Mouse (Mus musculus) thymus, adult 2 months (tissue): Measurements from ENCODE around the gene Gng10. TPM values are rescaled to one million over a fixed set of nuclear protein-coding genes. Genes with fewer than 3 reads are reported as not detected.

Source experiments
- DNase-seq: peaks from one replicate; pipeline ENCODE4 v3.0.0; 2021
- H3K27ac ChIP-seq: fragments of 200-500 bp; 2 replicates; pipeline ENCODE4 v1.5.1; 2012; ENCODE audit warnings: low read length, control low read depth; ENCODE audit not compliant: control insufficient read depth, insufficient read depth
- H3K27me3 ChIP-seq: fragments of 200-500 bp; 2 replicates; pipeline ENCODE4 v1.6.1; 2012; ENCODE audit warnings: mild to moderate bottlenecking, low read length, moderate library complexity, mixed read lengths; ENCODE audit not compliant: control insufficient read depth, insufficient read depth
- H3K36me3 ChIP-seq: fragments of 200-500 bp; 2 replicates; pipeline ENCODE4 v1.6.1; 2012; ENCODE audit warnings: mild to moderate bottlenecking, low read length, moderate library complexity; ENCODE audit not compliant: control insufficient read depth, insufficient read depth
- H3K4me1 ChIP-seq: fragments of 200-500 bp; replicated peaks from 2 replicates; pipeline ENCODE4 v1.6.1; 2012; ENCODE audit warnings: low read length; ENCODE audit not compliant: control insufficient read depth, insufficient read depth
- H3K4me3 ChIP-seq: fragments of 200-500 bp; 2 replicates; pipeline ENCODE4 v1.5.1; 2012; ENCODE audit warnings: mild to moderate bottlenecking, low read length, control low read depth, moderate library complexity; ENCODE audit not compliant: control insufficient read depth, insufficient read depth
- CTCF ChIP-seq: fragments of 200-500 bp; IDR thresholded peaks from 2 replicates; pipeline ENCODE4 v1.5.1; 2012; ENCODE audit warnings: mild to moderate bottlenecking, control low read depth, low read length, moderate library complexity, borderline replicate concordance; ENCODE audit not compliant: control insufficient read depth, poor library complexity, insufficient read depth; ENCODE audit errors: extremely low read depth
- POLR2A ChIP-seq: fragments of 200-500 bp; IDR thresholded peaks from 2 replicates; pipeline ENCODE4 v1.6.1; 2012; ENCODE audit warnings: mild to moderate bottlenecking, low read length, control low read depth, moderate library complexity; ENCODE audit not compliant: control insufficient read depth, poor library complexity, insufficient read depth; ENCODE audit errors: extremely low read depth
- WGBS: fragments of 180-500 bp; shearing (Covaris S2); methylation state at CpG from one replicate; pipeline ENCODE4 v1.1.7; 2018; 5-methylcytosine and 5-hydroxymethylcytosine counted together
- polyA plus RNA-seq: library from polyadenylated mRNA; depleted of rRNA; stranded (reverse); fragments of >200 nt; gene quantifications from 2 replicates; pipeline ENCODE4 v1.2.3, GENCODE M21; 2012; rRNA removed

Gene Gng10
- polyA plus RNA-seq, 1 experiment, result 32.7 TPM

DNA sequence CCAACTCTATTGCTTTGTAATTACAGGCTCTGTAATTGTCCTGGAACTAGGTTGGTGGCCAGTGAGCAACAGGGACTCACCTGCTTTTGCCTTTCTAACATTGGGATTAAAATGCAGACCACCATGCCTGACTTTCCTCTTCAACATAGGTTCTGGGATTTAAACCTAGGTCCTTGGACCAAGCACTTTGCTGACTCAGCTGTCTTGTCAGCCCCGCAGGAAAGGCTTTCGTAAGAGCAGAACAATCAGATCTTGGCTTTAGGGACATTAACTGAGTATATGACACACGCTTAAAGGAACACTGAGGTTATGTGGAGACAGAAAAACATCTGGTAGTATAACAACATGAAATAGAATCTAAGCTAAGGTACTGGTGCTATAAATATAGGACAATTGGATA, 23.0 kb downstream of the Gng10 start:
- Histone ChIP-seq H3K27me3 (no peaks in the 10 kb centered on the region), H3K27ac (no peak overlapping the region), H3K4me3 (no peak overlapping the region), H3K4me1 (no peaks in the 10 kb centered on the region), H3K36me3 (no peaks in the 10 kb centered on the region)
- 96% methylated on average over 3 of the region's 3 CpGs for WGBS
- no peak for DNase-seq
- TF ChIP-seq CTCF, result no peak
- no peak for TF ChIP-seq POLR2A

- 95% methylated on average over 12 of the region's 12 CpGs for WGBS
- H3K27me3 ChIP-seq, result no peaks in the 10 kb centered on the region
Observed at GRCm38 (mm10) chr4:59062526-59062925, 27.6 kb downstream of the Gng10 start.

GRCm38 (mm10) chr4:59069276-59069675, 34.4 kb downstream of the Gng10 start:
- 68% methylated on average over 3 of the region's 3 CpGs for WGBS
- no peak for TF ChIP-seq POLR2A
- TF ChIP-seq CTCF, result no peak
- DNase-seq, result no peak
- Histone ChIP-seq H3K4me3 (no peak overlapping the region), H3K27ac (no peak overlapping the region), H3K4me1 (peaks cover 3% of the 10 kb centered on the region; the same call in 1 of the 2 replicates), H3K36me3 (no peaks in the 10 kb centered on the region), H3K27me3 (no peaks in the 10 kb centered on the region)

More at GRCm38 (mm10) chr4:59062526-59062925, 27.6 kb downstream of the Gng10 start:
- no peak overlapping the region for H3K4me3 ChIP-seq
- DNase-seq, result no peak
- H3K36me3 ChIP-seq, result no peaks in the 10 kb centered on the region
- H3K4me1 ChIP-seq, result no peaks in the 10 kb centered on the region
- H3K27ac ChIP-seq, result no peak overlapping the region
- TF ChIP-seq CTCF, result no peak
- TF ChIP-seq POLR2A, result no peak

GRCm38 (mm10) chr4:59083430-59083829, 48.5 kb downstream of the Gng10 start:
- TF ChIP-seq POLR2A (no peak), CTCF (no peak)
- Histone ChIP-seq H3K4me3 (no peak overlapping the region), H3K27ac (no peak overlapping the region), H3K36me3 (no peaks in the 10 kb centered on the region), H3K4me1 (no peaks in the 10 kb centered on the region), H3K27me3 (no peaks in the 10 kb centered on the region)
- WGBS, result 66% methylated on average over 2 of the region's 2 CpGs
- DNase-seq, result no peak

GRCm38 (mm10) chr4:59089391-59089790, 54.5 kb downstream of the Gng10 start:
- no peak overlapping the region for H3K27ac ChIP-seq
- WGBS, result 72% methylated on average over 1 of the region's 1 CpGs
- no peak for TF ChIP-seq CTCF
- TF ChIP-seq POLR2A, result no peak
- H3K27me3 ChIP-seq, result no peaks in the 10 kb centered on the region
- no peaks in the 10 kb centered on the region for H3K36me3 ChIP-seq
- no peaks in the 10 kb centered on the region for H3K4me1 ChIP-seq
- no peak overlapping the region for H3K4me3 ChIP-seq
- DNase-seq, result no peak

Other genes with a start within 250 kb of the Gng10 start
- gene Olfr267, start 247.4 kb upstream of the Gng10 start, polyA plus RNA-seq, result not detected in 2 replicates
- 30.6 and 46.7 TPM in 2 replicates for gene Ecpas, start 122.3 kb upstream of the Gng10 start, polyA plus RNA-seq
- 0.04 TPM in 1 of 2 replicates, not detected in the other for gene Zkscan16, start 91.5 kb upstream of the Gng10 start, polyA plus RNA-seq
- gene Ptgr1, start 48.0 kb upstream of the Gng10 start, polyA plus RNA-seq, result 3.0 and 3.4 TPM in 2 replicates
- 2.3 and 3.1 TPM in 2 replicates for gene Dnajc25, start 40.0 kb upstream of the Gng10 start, polyA plus RNA-seq
- not detected in 2 replicates for gene Gm20503, start 31.9 kb upstream of the Gng10 start, polyA plus RNA-seq
- gene AI481877, start 103.9 kb downstream of the Gng10 start, polyA plus RNA-seq, result not detected in 2 replicates
- 47.0 and 84.3 TPM in 2 replicates for gene Ugcg, start 154.2 kb downstream of the Gng10 start, polyA plus RNA-seq